Mouse (Mus musculus): Measurements from ENCODE around the gene Dennd4a. TPM values are rescaled to one million over a fixed set of nuclear protein-coding genes. Genes with fewer than 3 reads are reported as not detected.

The Dennd4a gene
- polyA plus RNA-seq, 2 experiments, result 8.7 to 9.7 TPM

- no peak for TF ChIP-seq POLR2A (IDR thresholded peaks at IDR 0.05; ENCODE audit: borderline replicate concordance, extremely low read depth, insufficient read depth, insufficient read length)
- Histone ChIP-seq H3K36me3 (ENCODE audit: control insufficient read depth, insufficient read depth, low read length) (no peaks in the 10 kb centered on the region), H3K4me3 (replicated peaks; ENCODE audit: low read length) (no peak overlapping the region), H3K9me3 (ENCODE audit: control insufficient read depth, low read length) (no peaks in the 10 kb centered on the region), H3K27me3 (ENCODE audit: control insufficient read depth, insufficient read depth, low read length) (no peaks in the 10 kb centered on the region), H3K4me1 (ENCODE audit: control insufficient read depth, insufficient read depth, low read length) (no peaks in the 10 kb centered on the region), H3K9ac (ENCODE audit: low read depth, low read length, severe bottlenecking) (no peak overlapping the region), H3K4me2 (replicated peaks; ENCODE audit: low read depth, low read length, severe bottlenecking) (no peak overlapping the region), H3K27ac (replicated peaks; ENCODE audit: low read depth, low read length) (no peak overlapping the region)
- 92% methylated on average over 6 of the region's 6 CpGs for WGBS
- DNase-seq (ENCODE audit: low spot score), result no peak
- ATAC-seq (ENCODE audit: low FRiP score, low read depth), result no peak
These were observed 41.2 kb upstream of the Dennd4a start for GRCm38 (mm10) chr9:64769911-64770310.

- no peak for TF ChIP-seq POLR2A (IDR thresholded peaks at IDR 0.05; ENCODE audit: borderline replicate concordance, extremely low read depth, insufficient read depth, insufficient read length)
These were observed 40.7 kb upstream of the Dennd4a start for GRCm38 (mm10) chr9:64770411-64770849.

GRCm38 (mm10) chr9:64771236-64771635 is 39.9 kb upstream of the Dennd4a start:
- Histone ChIP-seq H3K4me3 (replicated peaks; ENCODE audit: low read length) (no peak overlapping the region), H3K4me2 (replicated peaks; ENCODE audit: low read depth, low read length, severe bottlenecking) (no peak overlapping the region), H3K4me1 (ENCODE audit: control insufficient read depth, insufficient read depth, low read length) (no peaks in the 10 kb centered on the region), H3K27me3 (ENCODE audit: control insufficient read depth, insufficient read depth, low read length) (no peaks in the 10 kb centered on the region), H3K9ac (ENCODE audit: low read depth, low read length, severe bottlenecking) (no peak overlapping the region), H3K9me3 (ENCODE audit: control insufficient read depth, low read length) (no peaks in the 10 kb centered on the region), H3K27ac (replicated peaks; ENCODE audit: low read depth, low read length) (no peak overlapping the region), H3K36me3 (ENCODE audit: control insufficient read depth, insufficient read depth, low read length) (no peaks in the 10 kb centered on the region)
- 46% methylated on average over 5 of the region's 5 CpGs for WGBS
- DNase-seq (ENCODE audit: low spot score), result no peak
- TF ChIP-seq POLR2A (IDR thresholded peaks at IDR 0.05; ENCODE audit: borderline replicate concordance, extremely low read depth, insufficient read depth, insufficient read length), result no peak
- ATAC-seq (ENCODE audit: low FRiP score, low read depth), result no peak

More at GRCm38 (mm10) chr9:64770411-64770849, 40.7 kb upstream of the Dennd4a start:
- 88% methylated on average over 5 of the region's 5 CpGs for WGBS
- ATAC-seq (ENCODE audit: low FRiP score, low read depth) (no peak), DNase-seq (ENCODE audit: low spot score) (no peak)
- no peak overlapping the region for H3K9ac ChIP-seq (ENCODE audit: low read depth, low read length, severe bottlenecking)
- H3K4me1 ChIP-seq (ENCODE audit: control insufficient read depth, insufficient read depth, low read length), result no peaks in the 10 kb centered on the region
- H3K36me3 ChIP-seq (ENCODE audit: control insufficient read depth, insufficient read depth, low read length), result no peaks in the 10 kb centered on the region
- H3K4me2 ChIP-seq (replicated peaks; ENCODE audit: low read depth, low read length, severe bottlenecking), result no peak overlapping the region
- H3K27me3 ChIP-seq (ENCODE audit: control insufficient read depth, insufficient read depth, low read length), result no peaks in the 10 kb centered on the region
- no peak overlapping the region for H3K4me3 ChIP-seq (replicated peaks; ENCODE audit: low read length)
- no peak overlapping the region for H3K27ac ChIP-seq (replicated peaks; ENCODE audit: low read depth, low read length)
- H3K9me3 ChIP-seq (ENCODE audit: control insufficient read depth, low read length), result no peaks in the 10 kb centered on the region

GRCm38 (mm10) chr9:64773254-64773653 is 37.9 kb upstream of the Dennd4a start:
- no peak for DNase-seq (ENCODE audit: low spot score)
- Histone ChIP-seq H3K4me1 (ENCODE audit: control insufficient read depth, insufficient read depth, low read length) (no peaks in the 10 kb centered on the region), H3K9me3 (ENCODE audit: control insufficient read depth, low read length) (no peaks in the 10 kb centered on the region), H3K27me3 (ENCODE audit: control insufficient read depth, insufficient read depth, low read length) (no peaks in the 10 kb centered on the region), H3K36me3 (ENCODE audit: control insufficient read depth, insufficient read depth, low read length) (no peaks in the 10 kb centered on the region), H3K4me3 (replicated peaks; ENCODE audit: low read length) (no peak overlapping the region), H3K9ac (ENCODE audit: low read depth, low read length, severe bottlenecking) (no peak overlapping the region), H3K4me2 (replicated peaks; ENCODE audit: low read depth, low read length, severe bottlenecking) (no peak overlapping the region), H3K27ac (replicated peaks; ENCODE audit: low read depth, low read length) (no peak overlapping the region)
- no peak for TF ChIP-seq POLR2A (IDR thresholded peaks at IDR 0.05; ENCODE audit: borderline replicate concordance, extremely low read depth, insufficient read depth, insufficient read length)
- no peak for ATAC-seq (ENCODE audit: low FRiP score, low read depth)
- WGBS, result 62% methylated on average over 8 of the region's 8 CpGs

GRCm38 (mm10) chr9:64773936-64774335 is 37.2 kb upstream of the Dennd4a start:
- Histone ChIP-seq H3K9me3 (ENCODE audit: control insufficient read depth, low read length) (no peaks in the 10 kb centered on the region), H3K4me3 (replicated peaks; ENCODE audit: low read length) (no peak overlapping the region), H3K27ac (replicated peaks; ENCODE audit: low read depth, low read length) (no peak overlapping the region), H3K4me2 (replicated peaks; ENCODE audit: low read depth, low read length, severe bottlenecking) (no peak overlapping the region), H3K9ac (ENCODE audit: low read depth, low read length, severe bottlenecking) (no peak overlapping the region), H3K4me1 (ENCODE audit: control insufficient read depth, insufficient read depth, low read length) (no peaks in the 10 kb centered on the region), H3K27me3 (ENCODE audit: control insufficient read depth, insufficient read depth, low read length) (no peaks in the 10 kb centered on the region), H3K36me3 (ENCODE audit: control insufficient read depth, insufficient read depth, low read length) (no peaks in the 10 kb centered on the region)
- DNase-seq (ENCODE audit: low spot score) (no peak), ATAC-seq (ENCODE audit: low FRiP score, low read depth) (no peak)
- 60% methylated on average over 4 of the region's 4 CpGs for WGBS
- no peak for TF ChIP-seq POLR2A (IDR thresholded peaks at IDR 0.05; ENCODE audit: borderline replicate concordance, extremely low read depth, insufficient read depth, insufficient read length)

GRCm38 (mm10) chr9:64774411-64774811 is 36.7 kb upstream of the Dennd4a start:
- no peak overlapping the region for H3K27ac ChIP-seq (replicated peaks; ENCODE audit: low read depth, low read length)
- no peaks in the 10 kb centered on the region for H3K36me3 ChIP-seq (ENCODE audit: control insufficient read depth, insufficient read depth, low read length)
- H3K9me3 ChIP-seq (ENCODE audit: control insufficient read depth, low read length), result no peaks in the 10 kb centered on the region
- H3K4me1 ChIP-seq (ENCODE audit: control insufficient read depth, insufficient read depth, low read length), result no peaks in the 10 kb centered on the region
- WGBS, result 38% methylated on average over 5 of the region's 5 CpGs
- no peak overlapping the region for H3K4me3 ChIP-seq (replicated peaks; ENCODE audit: low read length)
- no peak overlapping the region for H3K9ac ChIP-seq (ENCODE audit: low read depth, low read length, severe bottlenecking)
- DNase-seq (ENCODE audit: low spot score), result no peak
- ATAC-seq (ENCODE audit: low FRiP score, low read depth), result no peak
- TF ChIP-seq POLR2A (IDR thresholded peaks at IDR 0.05; ENCODE audit: borderline replicate concordance, extremely low read depth, insufficient read depth, insufficient read length), result no peak
- no peaks in the 10 kb centered on the region for H3K27me3 ChIP-seq (ENCODE audit: control insufficient read depth, insufficient read depth, low read length)
- no peak overlapping the region for H3K4me2 ChIP-seq (replicated peaks; ENCODE audit: low read depth, low read length, severe bottlenecking)

Measured in limb, embryonic 14.5 days (tissue).